Mouse (Mus musculus) hindbrain, embryonic 10.5 days (tissue): ENCODE results near the gene Wdfy1. TPM values are rescaled to one million over a fixed set of nuclear protein-coding genes. Genes with fewer than 3 reads are reported as not detected.
A peak's percentile ranks its signal among the peaks of the same experiment; 100 is the strongest.

Source experiments
- DNase-seq: peaks from one replicate; pipeline ENCODE4 v3.0.0-alpha.2; 2017; ENCODE audit warnings: low spot score
- H3K27ac ChIP-seq: fragments of 300-500 bp; sonication (generic); 2 replicates; pipeline ENCODE4 v1.5.1; 2016; ENCODE audit warnings: mild to moderate bottlenecking, moderate library complexity
- H3K27me3 ChIP-seq: fragments of 300-500 bp; sonication (generic); 2 replicates; pipeline ENCODE4 v1.6.1; 2016; ENCODE audit warnings: mild to moderate bottlenecking; ENCODE audit not compliant: poor library complexity, insufficient read depth, severe bottlenecking
- H3K36me3 ChIP-seq: fragments of 300-500 bp; sonication (generic); 2 replicates; pipeline ENCODE4 v1.6.1; 2016; ENCODE audit warnings: mild to moderate bottlenecking, moderate library complexity
- H3K4me1 ChIP-seq: fragments of 300-500 bp; sonication (generic); replicated peaks from 2 replicates; pipeline ENCODE4 v1.6.1; 2016; ENCODE audit warnings: mild to moderate bottlenecking
- H3K4me3 ChIP-seq: fragments of 300-500 bp; sonication (generic); 2 replicates; pipeline ENCODE4 v1.5.1; 2016; ENCODE audit warnings: mild to moderate bottlenecking, moderate library complexity
- H3K9me3 ChIP-seq: fragments of 300-500 bp; sonication (generic); 2 replicates; pipeline ENCODE4 v1.6.1; 2016; ENCODE audit warnings: mild to moderate bottlenecking, moderate library complexity
- WGBS: fragments of 180-500 bp; shearing (Covaris S2); methylation state at CpG from one replicate; pipeline ENCODE4 v1.1.7; 2016; 5-methylcytosine and 5-hydroxymethylcytosine counted together
- polyA plus RNA-seq: library from polyadenylated mRNA; unstranded; fragments of >200 nt; fragmentation: Nextera tagmentation; extraction: Ambion mirVana; gene quantifications from 2 replicates; pipeline ENCODE4 v1.2.1, GENCODE M21; 2016

Gene Wdfy1
- polyA plus RNA-seq, 1 experiment from 2014 or later: 44.9 TPM

DNA sequence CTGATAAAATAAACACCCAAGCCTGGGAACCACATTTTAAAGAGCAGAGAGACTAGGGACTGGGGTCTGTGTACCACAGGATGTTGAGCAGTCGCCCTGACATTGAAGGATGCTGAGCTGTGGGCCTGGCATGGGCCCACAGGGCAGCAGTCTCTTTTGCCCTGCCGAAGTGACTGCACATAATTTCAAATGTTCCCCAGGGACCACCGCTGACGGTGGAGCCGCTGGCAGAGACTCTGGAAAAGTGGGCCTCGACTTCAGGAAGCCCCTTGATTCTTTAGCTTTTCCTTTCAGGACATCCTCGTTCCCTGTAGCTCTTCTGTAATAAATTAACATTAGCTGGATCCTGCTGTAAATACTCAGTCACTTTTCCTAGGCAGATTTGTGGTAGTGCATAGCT lies 18.8 kb downstream of the Wdfy1 start:
- Histone ChIP-seq H3K27ac (no peak overlapping the region), H3K4me1 (peaks cover 17% of the 10 kb centered on the region), H3K36me3 (no peaks in the 10 kb centered on the region), H3K27me3 (no peaks in the 10 kb centered on the region), H3K9me3 (no peaks in the 10 kb centered on the region), H3K4me3 (no peak overlapping the region)
- no peak for DNase-seq
- 76% methylated on average over 7 of the region's 7 CpGs for WGBS

- H3K27ac ChIP-seq: no peak overlapping the region
- no peaks in the 10 kb centered on the region for H3K27me3 ChIP-seq
- H3K4me1 ChIP-seq: peaks cover 15% of the 10 kb centered on the region
- no peak overlapping the region for H3K4me3 ChIP-seq
- 86% methylated on average over 5 of the region's 5 CpGs for WGBS
- DNase-seq: no peak
- peaks cover under 1% of the 10 kb centered on the region; the same call in 1 of the 2 replicates for H3K36me3 ChIP-seq
- H3K9me3 ChIP-seq: no peaks in the 10 kb centered on the region
Measured at GRCm38 (mm10) chr1:79756417-79756816, 19.5 kb downstream of the Wdfy1 start.

- no peaks in the 10 kb centered on the region for H3K27me3 ChIP-seq
- H3K9me3 ChIP-seq: no peaks in the 10 kb centered on the region
- DNase-seq: no peak
- no peak overlapping the region for H3K27ac ChIP-seq
- H3K4me1 ChIP-seq: peaks cover 8% of the 10 kb centered on the region
- H3K36me3 ChIP-seq: peaks cover 8% of the 10 kb centered on the region; the same call in 1 of the 2 replicates
- 67% methylated on average over 2 of the region's 2 CpGs for WGBS
- H3K4me3 ChIP-seq: no peak overlapping the region
Measured at GRCm38 (mm10) chr1:79755376-79755775, 20.6 kb downstream of the Wdfy1 start.

- WGBS: 87% methylated on average over 3 of the region's 3 CpGs
- Histone ChIP-seq H3K27ac (no peak overlapping the region), H3K9me3 (no peaks in the 10 kb centered on the region), H3K4me1 (peaks cover 3% of the 10 kb centered on the region; the same call in 1 of the 2 replicates), H3K4me3 (no peak overlapping the region), H3K36me3 (peaks cover 10% of the 10 kb centered on the region; the same call in 1 of the 2 replicates), H3K27me3 (no peaks in the 10 kb centered on the region)
- no peak for DNase-seq
Measured at GRCm38 (mm10) chr1:79754936-79755335, 21.0 kb downstream of the Wdfy1 start.

DNA sequence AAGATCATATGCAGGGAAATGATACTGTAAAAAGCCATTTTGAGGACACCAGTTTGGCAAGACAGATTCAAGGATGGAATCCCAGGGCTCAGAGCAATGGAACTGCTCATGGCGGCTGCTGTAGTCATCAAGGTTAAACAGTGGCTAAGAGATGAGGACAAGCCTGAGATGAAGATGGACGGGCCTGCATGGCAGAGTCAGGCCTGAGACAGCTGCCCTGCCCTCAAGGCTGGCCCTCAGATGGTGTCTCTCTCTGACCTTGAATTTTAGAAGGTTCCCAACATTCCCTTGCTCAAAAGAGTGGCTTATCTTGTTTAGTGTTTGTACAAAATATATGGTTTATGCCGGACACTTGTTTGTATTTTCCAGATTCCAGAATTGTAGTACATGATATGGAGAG lies 22.5 kb downstream of the Wdfy1 start:
- WGBS: 93% methylated on average over 3 of the region's 3 CpGs
- no peak overlapping the region for H3K27ac ChIP-seq
- no peaks in the 10 kb centered on the region for H3K9me3 ChIP-seq
- no peak for DNase-seq
- no peaks in the 10 kb centered on the region for H3K27me3 ChIP-seq
- H3K36me3 ChIP-seq: peaks cover 10% of the 10 kb centered on the region; the same call in 1 of the 2 replicates
- no peak overlapping the region for H3K4me3 ChIP-seq
- no peaks in the 10 kb centered on the region for H3K4me1 ChIP-seq

DNA sequence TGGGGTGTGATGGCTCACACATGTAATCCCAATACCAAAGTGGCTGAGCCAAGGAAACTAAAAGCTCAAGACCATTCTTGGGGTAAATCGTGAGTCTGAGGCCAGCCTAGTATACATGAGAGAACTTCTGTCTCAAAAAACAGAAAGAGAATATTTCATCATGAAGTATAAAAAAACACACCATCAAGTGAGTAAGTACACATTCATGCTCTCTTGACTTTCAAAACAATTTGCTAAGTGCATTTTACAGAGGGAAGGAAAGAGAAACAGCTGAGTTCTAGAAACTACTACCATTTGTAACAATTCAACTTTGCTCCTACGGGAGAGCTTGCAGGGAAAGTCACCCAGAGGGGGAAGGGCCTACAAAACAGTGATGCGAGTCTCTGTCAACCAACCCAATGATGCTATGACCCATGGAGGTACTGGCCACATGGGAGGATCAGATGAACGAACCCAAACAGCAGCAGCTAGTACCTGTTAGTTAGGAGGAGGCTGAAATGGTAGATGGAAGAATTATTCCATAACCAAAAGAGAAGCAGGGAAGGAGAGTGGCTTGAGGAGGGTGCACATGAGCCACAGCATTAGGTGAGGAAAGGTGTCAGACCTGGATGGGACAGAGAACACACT lies 23.1 kb downstream of the Wdfy1 start:
- Histone ChIP-seq H3K4me3 (no peak overlapping the region), H3K27ac (no peak overlapping the region), H3K9me3 (no peaks in the 10 kb centered on the region), H3K4me1 (no peaks in the 10 kb centered on the region), H3K27me3 (no peaks in the 10 kb centered on the region), H3K36me3 (peaks cover 10% of the 10 kb centered on the region; the same call in 1 of the 2 replicates)
- WGBS: 82% methylated on average over 4 of the region's 4 CpGs
- DNase-seq: no peak

DNA sequence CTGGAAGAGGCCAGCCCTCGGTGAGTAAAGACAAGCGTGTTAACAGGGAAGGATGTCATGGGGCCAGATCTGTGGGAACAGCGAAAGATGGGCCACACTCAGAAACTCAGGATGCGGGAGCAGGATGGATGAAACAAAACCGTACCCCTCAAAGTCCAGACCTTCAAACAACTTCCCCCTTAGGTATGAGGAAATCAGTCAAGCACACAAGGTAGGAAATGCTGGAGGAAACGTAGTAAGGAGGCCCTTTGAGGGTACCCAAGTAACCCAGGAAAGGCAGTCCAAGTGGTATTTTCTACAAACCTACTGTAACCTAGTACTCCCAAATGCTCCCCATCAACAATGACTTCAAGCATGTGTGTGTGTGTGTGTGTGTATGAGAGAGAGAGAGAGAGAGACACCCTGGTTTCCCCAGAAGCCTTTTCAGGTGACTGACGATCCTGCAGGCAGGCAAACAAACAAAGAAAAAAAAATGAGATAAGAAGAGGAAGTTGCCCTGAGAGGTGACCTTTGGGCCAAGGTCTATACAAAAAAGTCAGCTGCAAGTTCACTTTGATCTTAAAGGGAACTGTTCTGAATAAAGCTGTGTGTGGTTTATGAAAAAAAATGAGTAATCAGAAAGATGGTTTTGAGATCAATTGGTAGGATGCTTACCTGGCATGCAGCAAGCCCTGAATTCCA lies 23.8 kb downstream of the Wdfy1 start:
- DNase-seq: no peak
- 88% methylated on average over 7 of the region's 7 CpGs for WGBS

GRCm38 (mm10) chr1:79751186-79751585 lies 24.8 kb downstream of the Wdfy1 start:
- 84% methylated on average over 5 of the region's 5 CpGs for WGBS
- no peak for DNase-seq
- H3K36me3 ChIP-seq: peaks cover 10% of the 10 kb centered on the region; the same call in 1 of the 2 replicates
- no peak overlapping the region for H3K27ac ChIP-seq
- no peaks in the 10 kb centered on the region for H3K4me1 ChIP-seq
- no peaks in the 10 kb centered on the region for H3K27me3 ChIP-seq
- H3K4me3 ChIP-seq: no peak overlapping the region
- no peaks in the 10 kb centered on the region for H3K9me3 ChIP-seq

More for the DNA sequence above, 23.8 kb downstream of the Wdfy1 start:
- Histone ChIP-seq H3K27me3 (no peaks in the 10 kb centered on the region), H3K27ac (no peak overlapping the region), H3K9me3 (no peaks in the 10 kb centered on the region), H3K36me3 (peaks cover 10% of the 10 kb centered on the region; the same call in 1 of the 2 replicates), H3K4me3 (no peak overlapping the region), H3K4me1 (no peaks in the 10 kb centered on the region)

DNA sequence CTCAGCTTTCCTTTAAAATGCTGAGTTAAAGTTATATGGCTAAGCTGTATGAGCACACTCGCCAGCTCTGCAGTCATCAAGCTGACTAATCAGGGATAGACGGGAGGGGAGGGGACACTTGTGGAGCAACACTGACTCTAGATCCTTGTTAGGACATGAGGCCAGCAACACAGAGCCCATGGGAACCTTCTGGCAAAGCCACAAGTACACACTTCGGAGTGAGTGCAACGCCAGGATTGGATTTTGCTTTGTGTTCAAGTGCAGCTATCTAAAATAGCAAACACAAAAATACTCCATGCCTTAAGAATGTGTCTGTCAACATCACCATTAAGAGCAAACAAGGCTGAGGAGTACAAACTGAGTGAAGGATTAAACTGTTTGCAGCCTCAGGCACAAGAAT lies 29.9 kb downstream of the Wdfy1 start:
- Histone ChIP-seq H3K27ac (no peak overlapping the region), H3K27me3 (no peaks in the 10 kb centered on the region), H3K9me3 (no peaks in the 10 kb centered on the region), H3K4me3 (no peak overlapping the region), H3K4me1 (no peaks in the 10 kb centered on the region), H3K36me3 (peaks cover 6% of the 10 kb centered on the region; the same call in 1 of the 2 replicates)
- DNase-seq: no peak
- WGBS: 90% methylated on average over 4 of the region's 4 CpGs

DNA sequence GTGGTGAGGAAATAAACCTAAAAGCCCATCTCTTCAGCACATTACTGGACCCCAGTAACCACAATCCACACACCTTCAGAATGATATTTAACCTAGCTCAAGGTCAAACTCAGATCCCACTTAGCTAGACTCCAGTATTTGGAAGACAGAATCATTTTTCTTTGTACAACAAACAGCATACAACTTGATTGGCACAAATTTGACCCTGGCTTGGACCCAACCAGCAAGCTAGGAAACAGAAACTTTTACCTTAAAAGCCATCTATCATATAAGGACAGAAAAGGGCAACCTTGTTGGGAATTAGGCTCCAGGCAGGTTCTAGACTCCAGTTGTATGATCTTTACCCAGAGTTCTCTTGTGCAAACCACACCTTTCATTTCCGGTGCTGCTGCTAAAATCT lies 32.6 kb downstream of the Wdfy1 start:
- Histone ChIP-seq H3K9me3 (no peaks in the 10 kb centered on the region), H3K4me3 (no peak overlapping the region), H3K27me3 (no peaks in the 10 kb centered on the region), H3K36me3 (0 out of 2 replicates have a peak, but pooled peaks cover 2% of the 10 kb centered on the region), H3K27ac (no peak overlapping the region), H3K4me1 (no peaks in the 10 kb centered on the region)
- 96% methylated on average over 1 of the region's 1 CpGs for WGBS
- DNase-seq: no peak

DNA sequence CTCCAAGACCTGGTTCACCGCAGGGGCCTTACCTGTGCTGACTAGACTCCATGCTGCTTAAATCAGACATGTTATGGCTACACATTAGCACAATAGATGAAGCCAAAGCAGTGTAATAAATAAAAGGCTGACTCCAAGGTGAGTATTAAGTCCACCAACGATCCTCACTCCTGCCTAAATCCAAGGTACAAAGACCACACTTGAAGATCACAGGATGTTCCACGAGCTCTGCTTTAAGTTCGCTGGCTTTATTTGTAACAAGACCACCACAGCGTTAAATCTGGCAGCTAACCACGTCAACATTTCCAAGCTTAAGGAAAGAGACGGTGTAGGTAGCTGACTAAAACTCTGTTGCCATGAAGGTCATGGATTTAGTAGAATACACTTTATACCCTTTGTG lies 33.0 kb downstream of the Wdfy1 start:
- Histone ChIP-seq H3K9me3 (no peaks in the 10 kb centered on the region), H3K36me3 (peaks cover 6% of the 10 kb centered on the region; the same call in 1 of the 2 replicates), H3K27me3 (no peaks in the 10 kb centered on the region), H3K4me1 (no peaks in the 10 kb centered on the region), H3K27ac (no peak overlapping the region), H3K4me3 (no peak overlapping the region)
- WGBS: 92% methylated on average over 7 of the region's 7 CpGs
- no peak for DNase-seq

DNA sequence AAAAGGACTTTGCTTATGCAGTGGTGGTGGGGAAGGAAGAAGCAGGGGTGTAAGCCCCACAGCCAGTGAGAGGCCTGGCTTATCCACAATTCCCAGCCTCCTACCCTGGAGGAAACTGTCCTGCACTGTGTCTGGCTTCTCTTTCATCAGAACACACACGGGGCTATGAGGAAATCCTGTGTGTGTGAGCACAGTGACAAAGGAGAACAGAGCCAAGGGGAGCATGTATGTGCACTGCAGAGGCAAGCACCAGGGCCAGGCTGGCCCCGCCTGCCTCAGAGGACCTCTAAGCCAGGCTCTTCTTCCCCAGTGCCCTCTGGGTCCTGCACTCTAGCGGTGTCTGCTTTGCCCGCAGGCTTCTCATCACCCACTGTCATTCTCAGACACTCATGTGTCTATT lies 34.9 kb downstream of the Wdfy1 start:
- no peaks in the 10 kb centered on the region for H3K4me1 ChIP-seq
- H3K27ac ChIP-seq: peak overlapping the region; percentile 23; the same call in 1 of the 2 replicates
- DNase-seq: no peak
- no peaks in the 10 kb centered on the region for H3K27me3 ChIP-seq
- no peak overlapping the region for H3K4me3 ChIP-seq
- no peaks in the 10 kb centered on the region for H3K9me3 ChIP-seq
- H3K36me3 ChIP-seq: peaks cover 7% of the 10 kb centered on the region; the same call in 1 of the 2 replicates
- WGBS: 85% methylated on average over 4 of the region's 4 CpGs

DNA sequence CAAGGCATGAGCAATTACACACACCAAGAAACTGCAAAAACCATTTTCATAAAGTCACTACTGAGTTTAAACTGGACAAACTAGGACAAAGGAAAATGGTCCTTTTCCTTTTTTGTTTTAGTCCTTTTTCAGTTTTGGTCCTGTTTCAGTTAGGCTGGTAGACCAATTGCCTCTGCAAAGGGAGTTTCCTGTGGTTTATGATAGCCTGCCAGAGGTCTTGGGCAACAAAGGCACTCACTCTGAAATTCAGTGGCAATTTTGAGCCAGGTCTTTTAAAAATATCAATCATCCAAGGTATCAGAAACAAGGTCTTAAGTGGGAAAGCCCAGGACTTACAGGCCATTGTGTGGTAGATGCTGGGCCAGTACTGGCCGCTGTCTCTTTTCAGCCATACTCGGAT lies 36.2 kb downstream of the Wdfy1 start:
- no peak for DNase-seq
- H3K36me3 ChIP-seq: peaks cover 7% of the 10 kb centered on the region; the same call in 1 of the 2 replicates
- no peaks in the 10 kb centered on the region for H3K27me3 ChIP-seq
- 95% methylated on average over 2 of the region's 2 CpGs for WGBS
- H3K27ac ChIP-seq: no peak overlapping the region
- H3K9me3 ChIP-seq: no peaks in the 10 kb centered on the region
- H3K4me1 ChIP-seq: no peaks in the 10 kb centered on the region
- H3K4me3 ChIP-seq: no peak overlapping the region
